Mouse (Mus musculus) liver, embryonic 14.5 days (tissue): ENCODE measurements at regions not wholly inside any gene's neighbourhood (a gene's known extent, or its start where the extent isn't known, plus 50 kb on each side); places are given as distances from the start of the nearest gene placed in this dataset.

Source experiments
- ATAC-seq: fragments of 200-750 bp; cut with Nextera tagmentation; 2 replicates; pipeline ENCODE4 v1.8.0; 2017; ENCODE audit warnings: moderate number of reproducible peaks, mild to moderate bottlenecking, moderate library complexity; ENCODE audit not compliant: insufficient read depth
- DNase-seq, 3 experiments: peaks; one replicate each; pipeline ENCODE4 v3.0.0-alpha.2; 2012 to 2013; ENCODE audit warnings: low read depth in 3 of 3, low spot score in 3 of 3
- H3K27ac ChIP-seq: fragments of 300-500 bp; sonication (generic); 2 replicates; pipeline ENCODE4 v1.5.1; 2014; ENCODE audit warnings: moderate library complexity, mild to moderate bottlenecking, control low read depth, inconsistent platforms
- H3K27me3 ChIP-seq: fragments of 300-500 bp; sonication (generic); 2 replicates; pipeline ENCODE4 v1.6.1; 2014; ENCODE audit warnings: mild to moderate bottlenecking, low read length, moderate library complexity; ENCODE audit not compliant: control insufficient read depth, insufficient read depth
- H3K36me3 ChIP-seq: fragments of 300-500 bp; sonication (generic); replicated peaks from 2 replicates; pipeline ENCODE4 v1.6.1; 2014; ENCODE audit warnings: low read depth; ENCODE audit not compliant: control insufficient read depth, insufficient read depth
- H3K4me1 ChIP-seq, 2 experiments: fragments of 200-500 bp in 1 of 2; fragments of 300-500 bp in 1 of 2; sonication (generic) in 1 of 2; replicated peaks; 2 replicates each; pipeline ENCODE4 v1.6.1; 2012 to 2014; ENCODE audit warnings: antibody characterized with exemption in 1 of 2, inconsistent platforms in 1 of 2, low read length in 1 of 2; ENCODE audit not compliant: control insufficient read depth in 2 of 2, insufficient read depth in 2 of 2
- H3K4me2 ChIP-seq: fragments of 300-500 bp; sonication (generic); 2 replicates; pipeline ENCODE4 v1.6.1; 2014; ENCODE audit warnings: low read depth, mild to moderate bottlenecking, control low read depth, moderate library complexity
- H3K4me3 ChIP-seq, 2 experiments: fragments of 200-500 bp in 1 of 2; fragments of 300-500 bp in 1 of 2; sonication (generic) in 1 of 2; 2 replicates each; pipeline ENCODE4 v1.5.1; 2012 to 2014; ENCODE audit warnings: low read depth in 2 of 2, low read length in 2 of 2, mild to moderate bottlenecking in 2 of 2, control low read depth in 1 of 2, inconsistent platforms in 1 of 2, moderate library complexity in 1 of 2; ENCODE audit not compliant: insufficient read depth in 1 of 2
- H3K9ac ChIP-seq: fragments of 300-500 bp; sonication (generic); replicated peaks from 2 replicates; pipeline ENCODE4 v1.6.1; 2014; ENCODE audit warnings: mild to moderate bottlenecking, control low read depth, moderate library complexity
- H3K9me3 ChIP-seq: fragments of 300-500 bp; sonication (generic); 2 replicates; pipeline ENCODE4 v1.6.1; 2016; ENCODE audit warnings: low read length, mixed read lengths; ENCODE audit not compliant: control insufficient read depth
- CTCF ChIP-seq: IDR thresholded peaks from 2 replicates; pipeline ENCODE4 v1.5.1; 2016; ENCODE audit warnings: antibody characterized with exemption, low read depth, control low read depth
- EP300 ChIP-seq: IDR thresholded peaks from 2 replicates; pipeline ENCODE4 v1.6.1; 2016; ENCODE audit warnings: antibody characterized with exemption, low read depth
- WGBS: fragments of 180-500 bp; shearing (Covaris S2); extraction: QIAGEN DNeasy Blood & Tissue Kit; methylation state at CpG from one replicate; pipeline ENCODE4 v1.1.7; 2014; ENCODE audit not compliant: insufficient replicate concordance; 5-methylcytosine and 5-hydroxymethylcytosine counted together

- H3K4me3 ChIP-seq, result no peak overlapping the region
- TF ChIP-seq EP300 (no peak), CTCF (no peak)
- no peaks in the 10 kb centered on the region for H3K36me3 ChIP-seq
- DNase-seq (no peak), ATAC-seq (no peak)
- 53% methylated on average over 11 of the region's 11 CpGs for WGBS
- H3K27me3 ChIP-seq, result no peaks in the 10 kb centered on the region
- H3K4me1 ChIP-seq, result no peaks in the 10 kb centered on the region
- H3K27ac ChIP-seq, result no peak overlapping the region
- no peaks in the 10 kb centered on the region for H3K9me3 ChIP-seq
- no peak overlapping the region for H3K4me2 ChIP-seq
- no peak overlapping the region for H3K9ac ChIP-seq
Observed at GRCm38 (mm10) chr9:83307349-83307938, 133.5 kb downstream of the Lca5 start.

DNA sequence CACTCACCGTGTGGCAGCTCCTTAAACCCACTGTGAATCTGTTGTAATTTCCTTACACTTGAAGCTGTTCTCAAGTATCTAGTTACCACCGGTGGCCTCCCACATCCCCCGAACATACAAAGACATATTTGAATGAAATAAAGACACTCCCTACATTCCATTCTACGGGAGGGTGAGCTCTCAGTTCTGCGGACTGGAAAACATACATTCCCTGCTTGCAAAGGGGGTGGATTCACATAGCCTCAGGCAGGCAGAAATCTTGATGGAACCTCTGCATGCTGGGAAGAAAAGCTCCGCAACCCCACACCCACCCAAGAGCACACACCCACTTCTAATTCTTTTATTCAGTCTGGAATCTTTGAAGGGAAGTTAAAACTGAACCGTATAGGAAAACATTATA is 136.0 kb downstream of the Lca5 start:
- Histone ChIP-seq H3K27me3 (no peaks in the 10 kb centered on the region), H3K9me3 (no peaks in the 10 kb centered on the region), H3K4me2 (no peak overlapping the region), H3K9ac (no peak overlapping the region), H3K27ac (no peak overlapping the region), H3K36me3 (no peaks in the 10 kb centered on the region), H3K4me3 (no peak overlapping the region), H3K4me1 (no peaks in the 10 kb centered on the region)
- DNase-seq (no peak), ATAC-seq (no peak)
- WGBS, result 67% methylated on average over 7 of the region's 7 CpGs
- no peak for TF ChIP-seq CTCF

GRCm38 (mm10) chr9:83300500-83300899 is 140.4 kb downstream of the Lca5 start:
- Histone ChIP-seq H3K4me2 (no peak overlapping the region), H3K27ac (no peak overlapping the region), H3K36me3 (no peaks in the 10 kb centered on the region), H3K4me1 (no peaks in the 10 kb centered on the region), H3K27me3 (no peaks in the 10 kb centered on the region), H3K9me3 (no peaks in the 10 kb centered on the region), H3K4me3 (no peak overlapping the region), H3K9ac (no peak overlapping the region)
- TF ChIP-seq EP300, result no peak
- TF ChIP-seq CTCF, result no peak
- ATAC-seq (no peak), DNase-seq (no peak)
- WGBS, result 51% methylated on average over 4 of the region's 4 CpGs

GRCm38 (mm10) chr9:83300044-83300443 is 140.9 kb downstream of the Lca5 start:
- H3K4me2 ChIP-seq, result no peak overlapping the region
- no peak overlapping the region for H3K27ac ChIP-seq

GRCm38 (mm10) chr9:83299623-83300022 is 141.3 kb downstream of the Lca5 start:
- H3K36me3 ChIP-seq, result no peaks in the 10 kb centered on the region
- H3K27ac ChIP-seq, result no peak overlapping the region
- H3K27me3 ChIP-seq, result no peaks in the 10 kb centered on the region
- TF ChIP-seq EP300 (no peak), CTCF (no peak)
- no peak for DNase-seq
- H3K4me1 ChIP-seq, result no peaks in the 10 kb centered on the region
- 41% methylated on average over 2 of the region's 2 CpGs for WGBS
- H3K4me2 ChIP-seq, result no peak overlapping the region
- ATAC-seq, result no peak
- no peak overlapping the region for H3K4me3 ChIP-seq
- no peak overlapping the region for H3K9ac ChIP-seq
- H3K9me3 ChIP-seq, result no peaks in the 10 kb centered on the region

More at GRCm38 (mm10) chr9:83300044-83300443, 140.9 kb downstream of the Lca5 start:
- Histone ChIP-seq H3K36me3 (no peaks in the 10 kb centered on the region), H3K4me3 (no peak overlapping the region), H3K9me3 (no peaks in the 10 kb centered on the region), H3K27me3 (no peaks in the 10 kb centered on the region), H3K9ac (no peak overlapping the region), H3K4me1 (no peaks in the 10 kb centered on the region)
- no peak for DNase-seq
- WGBS, result 63% methylated on average over 2 of the region's 2 CpGs
- TF ChIP-seq EP300 (no peak), CTCF (no peak)
- no peak for ATAC-seq
